Mouse (Mus musculus) kidney, postnatal 0 days (tissue): ENCODE data around the gene Fbxo4. TPM values are rescaled to one million over a fixed set of nuclear protein-coding genes. Genes with fewer than 3 reads are reported as not detected.

Experiments used
- ATAC-seq: fragments of 200-750 bp; cut with Nextera tagmentation; replicated peaks from 2 replicates; pipeline ENCODE4 v1.8.0; 2017; ENCODE audit warnings: low read depth, moderate number of reproducible peaks, moderate TSS enrichment, moderate library complexity; ENCODE audit not compliant: low FRiP score
- DNase-seq: peaks from one replicate; pipeline ENCODE4 v3.0.0-alpha.2; 2016; ENCODE audit warnings: low spot score
- H3K27ac ChIP-seq: fragments of 300-500 bp; sonication (generic); 2 replicates; pipeline ENCODE4 v1.5.1; 2014; ENCODE audit warnings: mild to moderate bottlenecking
- H3K27me3 ChIP-seq: fragments of 300-500 bp; sonication (generic); 2 replicates; pipeline ENCODE4 v1.6.1; 2014; ENCODE audit warnings: low read length, mixed read lengths; ENCODE audit not compliant: insufficient read depth
- H3K36me3 ChIP-seq: fragments of 300-500 bp; sonication (generic); 2 replicates; pipeline ENCODE4 v1.6.1; 2014; ENCODE audit warnings: low read length, mixed read lengths; ENCODE audit not compliant: insufficient read depth
- H3K4me1 ChIP-seq: fragments of 300-500 bp; sonication (generic); replicated peaks from 2 replicates; pipeline ENCODE4 v1.6.1; 2014; ENCODE audit warnings: antibody characterized with exemption, low read length, mixed read lengths; ENCODE audit not compliant: insufficient read depth
- H3K4me2 ChIP-seq: fragments of 300-500 bp; sonication (generic); 2 replicates; pipeline ENCODE4 v1.6.1; 2014; ENCODE audit warnings: mild to moderate bottlenecking, low read length, moderate library complexity, mixed read lengths
- H3K4me3 ChIP-seq: fragments of 300-500 bp; sonication (generic); replicated peaks from 2 replicates; pipeline ENCODE4 v1.5.1; 2014; ENCODE audit warnings: low read depth, low read length
- H3K9ac ChIP-seq: fragments of 300-500 bp; sonication (generic); 2 replicates; pipeline ENCODE4 v1.6.1; 2014; ENCODE audit warnings: low read depth, low read length
- H3K9me3 ChIP-seq: fragments of 300-500 bp; sonication (generic); replicated peaks from 2 replicates; pipeline ENCODE4 v1.6.1; 2016; ENCODE audit warnings: low read length, inconsistent platforms, mixed read lengths
- CTCF ChIP-seq: IDR thresholded peaks from 2 replicates; pipeline ENCODE4 v1.5.1; 2016; ENCODE audit warnings: antibody characterized with exemption, low read depth, mild to moderate bottlenecking, moderate library complexity
- WGBS: fragments of 180-500 bp; shearing (Covaris S2); extraction: QIAGEN DNeasy Blood & Tissue Kit; methylation state at CpG from one replicate; pipeline ENCODE4 v1.1.7; 2014; 5-methylcytosine and 5-hydroxymethylcytosine counted together
- polyA plus RNA-seq: library from polyadenylated mRNA; unstranded; fragments of >200 nt; fragmentation: Nextera tagmentation; extraction: Ambion mirVana; gene quantifications from 2 replicates; pipeline ENCODE4 v1.2.1, GENCODE M21; 2015

Gene Fbxo4
- polyA plus RNA-seq: 17.1 and 18.0 TPM in 2 replicates

- Histone ChIP-seq H3K4me2 (peak within 1 kb of the TSS; percentile 75), H3K27me3 (no peaks in the 10 kb centered on the region), H3K9ac (peak within 1 kb of the TSS; percentile 96), H3K4me1 (no peaks in the 10 kb centered on the region), H3K27ac (peak within 1 kb of the TSS; percentile 99), H3K9me3 (no peaks in the 10 kb centered on the region), H3K36me3 (0 out of 2 replicates have a peak, but pooled peaks cover 5% of the 10 kb centered on the region), H3K4me3 (peak within 1 kb of the TSS; percentile 73)
- peak; percentile 87 for DNase-seq
- WGBS: under 1% methylated on average over 60 of the region's 61 CpGs
- ATAC-seq: peak; percentile 98
- TF ChIP-seq CTCF: no peak
Measured at GRCm38 (mm10) chr15:3979061-3979848, at the start of gene Fbxo4. Gene Fbxo4 (minus strand): TSS chr15:3979573.

- H3K27ac ChIP-seq: peak overlapping the region; percentile 37
- H3K4me2 ChIP-seq: no peak overlapping the region
- TF ChIP-seq CTCF: no peak
- DNase-seq (no peak), ATAC-seq (no peak)
- H3K9ac ChIP-seq: no peak overlapping the region
- no peaks in the 10 kb centered on the region for H3K36me3 ChIP-seq
- no peaks in the 10 kb centered on the region for H3K27me3 ChIP-seq
- H3K4me1 ChIP-seq: peaks cover 10% of the 10 kb centered on the region
- H3K9me3 ChIP-seq: no peaks in the 10 kb centered on the region
- H3K4me3 ChIP-seq: no peak overlapping the region
Measured at GRCm38 (mm10) chr15:4028960-4029359, 49.6 kb upstream of the Fbxo4 start.

- Histone ChIP-seq H3K4me2 (no peak overlapping the region; the same call in 1 of the 2 replicates), H3K4me3 (no peak overlapping the region)
- 68% methylated on average over 6 of the region's 6 CpGs for WGBS
Measured at GRCm38 (mm10) chr15:4028411-4028700, 49.0 kb upstream of the Fbxo4 start.

GRCm38 (mm10) chr15:4027671-4028410, 48.5 kb upstream of the Fbxo4 start:
- Histone ChIP-seq H3K9me3 (no peaks in the 10 kb centered on the region), H3K27me3 (no peaks in the 10 kb centered on the region), H3K4me1 (peaks cover 10% of the 10 kb centered on the region), H3K4me2 (peak overlapping the region; percentile 81), H3K9ac (peak overlapping the region; percentile 85; the same call in 1 of the 2 replicates), H3K27ac (peak overlapping the region; percentile 97), H3K36me3 (no peaks in the 10 kb centered on the region), H3K4me3 (peak overlapping the region; percentile 77)
- 5% methylated on average over 6 of the region's 6 CpGs for WGBS
- ATAC-seq: no peak
- TF ChIP-seq CTCF: no peak
- peak; percentile 33 for DNase-seq

More at GRCm38 (mm10) chr15:4028411-4028700, 49.0 kb upstream of the Fbxo4 start:
- Histone ChIP-seq H3K27ac (peak overlapping the region; percentile 37), H3K9ac (no peak overlapping the region), H3K9me3 (no peaks in the 10 kb centered on the region), H3K27me3 (no peaks in the 10 kb centered on the region), H3K4me1 (peaks cover 10% of the 10 kb centered on the region), H3K36me3 (no peaks in the 10 kb centered on the region)
- TF ChIP-seq CTCF: no peak
- no peak for DNase-seq
- no peak for ATAC-seq

GRCm38 (mm10) chr15:4026831-4027584, 47.6 kb upstream of the Fbxo4 start:
- Histone ChIP-seq H3K9ac (peak overlapping the region; percentile 85), H3K36me3 (no peaks in the 10 kb centered on the region), H3K4me1 (peaks cover 10% of the 10 kb centered on the region), H3K4me2 (peak overlapping the region; percentile 81), H3K27ac (peak overlapping the region; percentile 97), H3K4me3 (peak overlapping the region; percentile 77), H3K27me3 (no peaks in the 10 kb centered on the region), H3K9me3 (no peaks in the 10 kb centered on the region)
- ATAC-seq: peak; percentile 76
- WGBS: under 1% methylated on average over 63 of the region's 65 CpGs
- DNase-seq: peak; percentile 95
- peak; percentile 30 for TF ChIP-seq CTCF

GRCm38 (mm10) chr15:4026231-4026773, 46.9 kb upstream of the Fbxo4 start, which contains the start of gene Oxct1:
Gene Oxct1 (plus strand): TSS chr15:4026383.
- Histone ChIP-seq H3K36me3 (no peaks in the 10 kb centered on the region), H3K4me2 (peak within 1 kb of the TSS; percentile 81), H3K4me1 (peaks cover 10% of the 10 kb centered on the region), H3K27ac (peak within 1 kb of the TSS; percentile 97), H3K9ac (peak within 1 kb of the TSS; percentile 85), H3K9me3 (no peaks in the 10 kb centered on the region), H3K27me3 (no peaks in the 10 kb centered on the region), H3K4me3 (peak within 1 kb of the TSS; percentile 77)
- DNase-seq (peak; percentile 96), ATAC-seq (peak; percentile 95)
- WGBS: under 1% methylated on average over 45 of the region's 45 CpGs
- TF ChIP-seq CTCF: peak; percentile 66
